In genomic region chr11:114229763-114230162, GRCm38 (mm10) we compare ENCODE assay signal across 11 mouse cellular contexts.
DNase-seq lines count a peak whose midpoint lies in the region; ATAC-seq and TF ChIP-seq lines count a peak whose summit lies in the region.
"Had no signal": no experiment of that assay in that cellular context is flagged by ENCODE, and none has a peak within 500 bp of the region (broad histone marks: within the 10 kb centered on the region; RNA-seq: fewer than 3 reads in every experiment).

No protein-coding gene starts in this region.

- H3K36me3 ChIP-seq in kidney, embryonic 14.5 days (ENCODE audit: control insufficient read depth, insufficient read depth, low read length), result no peaks in the 10 kb centered on the region
- H3K36me3 ChIP-seq in lung, embryonic 15.5 days, result no peaks in the 10 kb centered on the region
- H3K36me3 ChIP-seq in hindbrain, embryonic 10.5 days, result no peaks in the 10 kb centered on the region
- H3K36me3 ChIP-seq in midbrain, embryonic 11.5 days (ENCODE audit: control insufficient read depth, insufficient read depth, low read length), result no peaks in the 10 kb centered on the region
- H3K36me3 ChIP-seq: heart, embryonic 13.5 days had no signal

- intact Hi-C loops in gastrocnemius, postnatal 14 days (cut with DNase I; ENCODE audit: low total_unique reads), result no loop called here

- 25% methylated on average over 8 of the region's 8 CpGs for WGBS in kidney, embryonic 14.5 days
- WGBS in lung, embryonic 15.5 days, result 23% methylated on average over 8 of the region's 8 CpGs
- 73% methylated on average over 8 of the region's 8 CpGs for WGBS in hindbrain, embryonic 10.5 days
- WGBS in midbrain, embryonic 11.5 days, result 81% methylated on average over 8 of the region's 8 CpGs

- peak; percentile 23 for DNase-seq in gastrocnemius, postnatal 14 days
- DNase-seq in hindbrain, embryonic 10.5 days (ENCODE audit: low spot score), result no peak
- DNase-seq in ovary, adult 18-20 months (ENCODE audit: low spot score), result no peak
- DNase-seq in midbrain, embryonic 11.5 days (ENCODE audit: low spot score, missing footprints), result no peak
- DNase-seq in neural tube, embryonic 10.5 days (ENCODE audit: extremely low spot score, low spot score), result no peak
- DNase-seq: cerebellum, adult 11 months had no signal

- H3K4me2 ChIP-seq in kidney, embryonic 14.5 days (replicated peaks; ENCODE audit: low read depth, low read length), result no peak overlapping the region
- H3K4me2 ChIP-seq in lung, embryonic 15.5 days, result no peak overlapping the region
- H3K4me2 ChIP-seq in midbrain, embryonic 11.5 days, result no peak overlapping the region
- H3K4me2 ChIP-seq: heart, embryonic 13.5 days had no signal

- H3K4me1 ChIP-seq in bone marrow macrophage, adult 2 months (ENCODE audit: control insufficient read depth, insufficient read depth, low read length), result no peaks in the 10 kb centered on the region
- H3K4me1 ChIP-seq in kidney, embryonic 14.5 days (ENCODE audit: control insufficient read depth, insufficient read depth, low read length), result no peaks in the 10 kb centered on the region
- peaks cover 12% of the 10 kb centered on the region; the same call in 1 of the 2 replicates for H3K4me1 ChIP-seq in lung, embryonic 15.5 days
- peaks cover 17% of the 10 kb centered on the region; the same call in 1 of the 2 replicates for H3K4me1 ChIP-seq in hindbrain, embryonic 10.5 days (replicated peaks)
- no peaks in the 10 kb centered on the region for H3K4me1 ChIP-seq in midbrain, embryonic 11.5 days (ENCODE audit: control insufficient read depth, insufficient read depth, low read length)

- H3K9me3 ChIP-seq in kidney, embryonic 14.5 days (ENCODE audit: control insufficient read depth, low read length), result no peaks in the 10 kb centered on the region; the same call in 1 of the 2 replicates
- H3K9me3 ChIP-seq in lung, embryonic 15.5 days, result no peaks in the 10 kb centered on the region
- no peaks in the 10 kb centered on the region for H3K9me3 ChIP-seq in hindbrain, embryonic 10.5 days
- H3K9me3 ChIP-seq in midbrain, embryonic 11.5 days (ENCODE audit: control insufficient read depth, low read length), result no peaks in the 10 kb centered on the region
- H3K9me3 ChIP-seq: heart, embryonic 13.5 days had no signal

- H3K27me3 ChIP-seq in kidney, embryonic 14.5 days (ENCODE audit: control insufficient read depth, insufficient read depth, low read length), result no peaks in the 10 kb centered on the region
- H3K27me3 ChIP-seq in lung, embryonic 15.5 days, result peaks cover 4% of the 10 kb centered on the region; the same call in 1 of the 2 replicates
- H3K27me3 ChIP-seq in hindbrain, embryonic 10.5 days (ENCODE audit: insufficient read depth, poor library complexity, severe bottlenecking), result no peaks in the 10 kb centered on the region
- H3K27me3 ChIP-seq in midbrain, embryonic 11.5 days (ENCODE audit: control insufficient read depth, insufficient read depth, low read length), result no peaks in the 10 kb centered on the region
- H3K27me3 ChIP-seq: heart, embryonic 13.5 days had no signal

- peak; percentile 68; the same call in 1 of the 2 replicates for ATAC-seq in kidney, embryonic 14.5 days (ENCODE audit: low FRiP score, low TSS enrichment)
- peak; percentile 73; the same call in 1 of the 2 replicates for ATAC-seq in lung, embryonic 15.5 days (ENCODE audit: borderline replicate concordance, extremely low read depth, low FRiP score, low TSS enrichment)
- no peak for ATAC-seq in midbrain, embryonic 11.5 days (ENCODE audit: low FRiP score)

- no peak overlapping the region for H3K4me3 ChIP-seq in bone marrow macrophage, adult 2 months (ENCODE audit: insufficient read depth, low read length)
- no peak overlapping the region for H3K4me3 ChIP-seq in kidney, embryonic 14.5 days (ENCODE audit: low read length)
- no peak overlapping the region for H3K4me3 ChIP-seq in lung, embryonic 15.5 days
- no peak overlapping the region for H3K4me3 ChIP-seq in hindbrain, embryonic 10.5 days
- H3K4me3 ChIP-seq in midbrain, embryonic 11.5 days (ENCODE audit: low read depth, low read length), result no peak overlapping the region
- H3K4me3 ChIP-seq: heart, embryonic 13.5 days; layer of hippocampus, adult 2 months had no signal

- TF ChIP-seq CTCF in bone marrow macrophage, adult 2 months (IDR thresholded peaks at IDR 0.05; ENCODE audit: low read depth, low read length), result no peak

- H3K27ac ChIP-seq in bone marrow macrophage, adult 2 months (ENCODE audit: insufficient read depth, low read depth, low read length), result 0 out of 2 replicates have a peak overlapping the region, but pooled peaks have one; percentile 28
- H3K27ac ChIP-seq in kidney, embryonic 14.5 days (ENCODE audit: low read depth, low read length), result peak overlapping the region; percentile 8; the same call in 1 of the 2 replicates
- peak overlapping the region; percentile 68 for H3K27ac ChIP-seq in lung, embryonic 15.5 days
- no peak overlapping the region for H3K27ac ChIP-seq in hindbrain, embryonic 10.5 days
- no peak overlapping the region for H3K27ac ChIP-seq in midbrain, embryonic 11.5 days (ENCODE audit: low read depth, low read length)
- H3K27ac ChIP-seq: heart, embryonic 13.5 days; layer of hippocampus, adult 2 months had no signal

- TF ChIP-seq POLR2A in bone marrow macrophage, adult 2 months (IDR thresholded peaks at IDR 0.05; ENCODE audit: borderline replicate concordance, low read depth, low read length), result no peak

- no peak overlapping the region for H3K9ac ChIP-seq in kidney, embryonic 14.5 days (ENCODE audit: low read depth, low read length)
- H3K9ac ChIP-seq in lung, embryonic 15.5 days, result no peak overlapping the region
- H3K9ac ChIP-seq in midbrain, embryonic 11.5 days (ENCODE audit: low read length), result no peak overlapping the region
- H3K9ac ChIP-seq: heart, embryonic 13.5 days had no signal

Comparison
In these comparisons a context has a peak if more than half of its experiments do, and no peak if none do; other contexts are left out.
1. H3K27ac ChIP-seq: peak in bone marrow macrophage, adult 2 months (single experiment), kidney, embryonic 14.5 days (single experiment) and lung, embryonic 15.5 days (single experiment); none in hindbrain, embryonic 10.5 days (single experiment) and midbrain, embryonic 11.5 days (single experiment).